Mouse (Mus musculus): Measurements from ENCODE around the gene Tes3-ps.

- TF ChIP-seq CTCF (IDR thresholded peaks at IDR 0.05; ENCODE audit: extremely low read depth, insufficient read depth, low read length) (no peak), POLR2A (IDR thresholded peaks at IDR 0.05; ENCODE audit: extremely low read depth, insufficient read depth, low read length) (no peak)
These were observed 32.3 kb upstream of the Tes3-ps start for GRCm38 (mm10) chr13:49460692-49461414.
